Comparison of ENCODE assay signal across 25 mouse cellular contexts in genomic region chr14:27408240-27408639, GRCm38 (mm10). TPM values are rescaled to one million over a fixed set of nuclear protein-coding genes. Genes with fewer than 3 reads are reported as not detected.
DNase-seq lines count a peak whose midpoint lies in the region; ATAC-seq and TF ChIP-seq lines count a peak whose summit lies in the region.
"Had no signal": no experiment of that assay in that cellular context is flagged by ENCODE, and none has a peak within 500 bp of the region (broad histone marks: within the 10 kb centered on the region; RNA-seq: fewer than 3 reads in every experiment).

No protein-coding gene starts in this region.

- no peaks in the 10 kb centered on the region for H3K4me1 ChIP-seq in heart, embryonic 12.5 days (replicated peaks)
- no peaks in the 10 kb centered on the region for H3K4me1 ChIP-seq in lung, postnatal 0 days (ENCODE audit: insufficient read depth, low read depth, low read length)
- H3K4me1 ChIP-seq: forebrain, embryonic 13.5 days; heart, embryonic 13.5 days; intestine, embryonic 15.5 days; neural tube, embryonic 15.5 days; stomach, embryonic 15.5 days had no signal

- peak; percentile 83 for TF ChIP-seq EP300 in lung, postnatal 0 days (IDR thresholded peaks at IDR 0.05)

- H3K9ac ChIP-seq in heart, embryonic 12.5 days, result no peak overlapping the region
- no peak overlapping the region for H3K9ac ChIP-seq in lung, postnatal 0 days (replicated peaks; ENCODE audit: low read depth)
- H3K9ac ChIP-seq: forebrain, embryonic 13.5 days; heart, embryonic 13.5 days; intestine, embryonic 15.5 days; limb, embryonic 13.5 days; neural tube, embryonic 15.5 days; stomach, embryonic 15.5 days had no signal

- peak; percentile 94 for DNase-seq in heart, adult 11 months
- DNase-seq in kidney, postnatal 25 days, result peak; percentile 30 to 76
- no peak for DNase-seq in kidney, postnatal 4 days
- peak; percentile 13 for DNase-seq in lung, postnatal 0 days (ENCODE audit: low spot score)
- DNase-seq in naive thymus-derived CD4-positive, alpha-beta T cell, adult 2 months (ENCODE audit: low read depth), result peak; percentile 47
- DNase-seq in layer of hippocampus, adult 9-10 months (ENCODE audit: low spot score), result no peak
- DNase-seq: adrenal gland, adult 8-10 months; cerebellum, adult 8-10 months; cerebellum, postnatal 25 days; gastrocnemius, postnatal 14 days; heart, postnatal 14 days; midbrain, embryonic 14.5 days; right cerebral cortex, postnatal 25 days had no signal

- H3K4me3 ChIP-seq in heart, embryonic 12.5 days, result no peak overlapping the region
- no peak overlapping the region for H3K4me3 ChIP-seq in lung, postnatal 0 days (ENCODE audit: low read depth, low read length)
- H3K4me3 ChIP-seq: forebrain, embryonic 13.5 days; heart, embryonic 13.5 days; intestine, embryonic 15.5 days; layer of hippocampus, adult 2 months; limb, embryonic 13.5 days; neural tube, embryonic 15.5 days; stomach, embryonic 15.5 days had no signal

- ATAC-seq in heart, embryonic 12.5 days (ENCODE audit: insufficient number of reproducible peaks, low FRiP score), result no peak
- ATAC-seq in lung, postnatal 0 days, result peak; percentile 59
- ATAC-seq: activated CD4-positive, CD25-positive, alpha-beta regulatory T cell, adult 4 months; forebrain, embryonic 13.5 days; hindbrain, embryonic 16.5 days; intestine, embryonic 15.5 days had no signal

- peaks cover 4% of the 10 kb centered on the region for H3K9me3 ChIP-seq in heart, embryonic 12.5 days (replicated peaks)
- H3K9me3 ChIP-seq in lung, postnatal 0 days (ENCODE audit: low read length), result no peaks in the 10 kb centered on the region; the same call in 1 of the 2 replicates
- H3K9me3 ChIP-seq: intestine, embryonic 15.5 days; neural tube, embryonic 15.5 days; stomach, embryonic 15.5 days had no signal

- TF ChIP-seq CTCF in lung, postnatal 0 days (IDR thresholded peaks at IDR 0.05), result no peak

- peaks cover 12% of the 10 kb centered on the region for H3K36me3 ChIP-seq in heart, embryonic 12.5 days
- peaks cover 3% of the 10 kb centered on the region; the same call in 1 of the 2 replicates for H3K36me3 ChIP-seq in lung, postnatal 0 days (ENCODE audit: insufficient read depth, low read length)
- H3K36me3 ChIP-seq: intestine, embryonic 15.5 days; stomach, embryonic 15.5 days had no signal

- H3K27ac ChIP-seq in heart, embryonic 12.5 days (ENCODE audit: poor library complexity, severe bottlenecking), result no peak overlapping the region
- no peak overlapping the region for H3K27ac ChIP-seq in lung, postnatal 0 days (ENCODE audit: low read length)
- H3K27ac ChIP-seq: forebrain, embryonic 13.5 days; heart, embryonic 13.5 days; intestine, embryonic 15.5 days; kidney, postnatal 0 days; layer of hippocampus, adult 2 months; limb, embryonic 13.5 days; neural tube, embryonic 15.5 days; stomach, embryonic 15.5 days had no signal

- H3K27me3 ChIP-seq in heart, embryonic 12.5 days (replicated peaks), result no peaks in the 10 kb centered on the region
- H3K27me3 ChIP-seq in lung, postnatal 0 days (replicated peaks; ENCODE audit: insufficient read depth, low read length), result no peaks in the 10 kb centered on the region
- H3K27me3 ChIP-seq: forebrain, embryonic 13.5 days; heart, embryonic 13.5 days; intestine, embryonic 15.5 days; limb, embryonic 13.5 days; neural tube, embryonic 15.5 days; stomach, embryonic 15.5 days had no signal

- WGBS in heart, embryonic 12.5 days, result 74% methylated on average over 3 of the region's 3 CpGs
- WGBS in lung, postnatal 0 days, result 68% methylated on average over 3 of the region's 3 CpGs

- no peak overlapping the region for H3K4me2 ChIP-seq in heart, embryonic 12.5 days
- H3K4me2 ChIP-seq in lung, postnatal 0 days (replicated peaks; ENCODE audit: low read depth, low read length), result no peak overlapping the region
- H3K4me2 ChIP-seq: forebrain, embryonic 13.5 days; heart, embryonic 13.5 days; intestine, embryonic 15.5 days; limb, embryonic 13.5 days; liver, embryonic 11.5 days; neural tube, embryonic 15.5 days; stomach, embryonic 15.5 days had no signal

RNA-seq across cellular contexts. Expression of gene Fam208a, which starts 20.4 kb away (rescaled TPM):
- polyA plus RNA-seq in heart, embryonic 12.5 days (2016; fragmentation: Nextera tagmentation; extraction: Ambion mirVana), result 13.1 and 14.5 TPM in 2 replicates
- polyA plus RNA-seq in lung, postnatal 0 days (2015; fragmentation: Nextera tagmentation; extraction: Ambion mirVana), result 11.8 and 15.0 TPM in 2 replicates

Comparison
In these comparisons a context has a peak if more than half of its experiments do, and no peak if none do; other contexts are left out.
1. DNase-seq: peak in heart, adult 11 months (single experiment), kidney, postnatal 25 days (2 of 2), lung, postnatal 0 days (single experiment) and naive thymus-derived CD4-positive, alpha-beta T cell, adult 2 months (single experiment); none in kidney, postnatal 4 days (0 of 2) and layer of hippocampus, adult 9-10 months (single experiment).